Mouse (Mus musculus) left cerebral cortex, adult 8-10 months (tissue): Measurements from ENCODE around the gene Llcfc1. TPM values are rescaled to one million over a fixed set of nuclear protein-coding genes. Genes with fewer than 3 reads are reported as not detected.

ENCODE experiments used
- DNase-seq, 2 experiments: peaks; one replicate each; pipeline ENCODE4 v3.0.0; 2022; ENCODE audit warnings: low spot score in 2 of 2
- total RNA-seq, 4 experiments: library from RNA; stranded (reverse); gene quantifications; 2 replicates each; pipeline ENCODE4 v1.2.4; 2022

Gene Llcfc1
- not detected for total RNA-seq

- DNase-seq, result no peak
Observed at GRCm38 (mm10) chr6:41684131-41684530, at the start of gene Llcfc1. Gene Llcfc1 (plus strand): TSS chr6:41684431.

DNA sequence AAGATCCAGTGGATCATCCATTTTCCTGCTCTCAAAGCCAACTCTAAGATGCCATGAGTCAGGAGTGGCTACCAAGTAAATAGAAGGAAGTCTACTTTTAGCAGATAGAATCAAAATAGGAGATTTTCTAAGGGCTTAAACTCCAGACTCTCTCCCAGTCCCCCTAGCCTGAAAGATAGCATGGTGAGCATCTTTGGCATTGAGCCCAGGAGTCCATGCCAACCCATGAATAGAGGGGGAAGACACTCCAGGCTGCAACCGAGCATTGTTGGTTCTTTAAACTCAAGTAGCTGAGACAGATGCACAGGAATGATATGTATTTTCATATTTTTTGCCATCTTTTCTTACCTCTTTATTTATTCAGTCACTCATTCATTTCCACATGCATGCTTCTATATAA lies 49.0 kb upstream of the Llcfc1 start:
- no peak for DNase-seq

GRCm38 (mm10) chr6:41636178-41636577 lies 48.1 kb upstream of the Llcfc1 start, which contains the start of gene Trpv6:
Gene Trpv6 (minus strand): TSS chr6:41636405.
- no peak for DNase-seq

DNA sequence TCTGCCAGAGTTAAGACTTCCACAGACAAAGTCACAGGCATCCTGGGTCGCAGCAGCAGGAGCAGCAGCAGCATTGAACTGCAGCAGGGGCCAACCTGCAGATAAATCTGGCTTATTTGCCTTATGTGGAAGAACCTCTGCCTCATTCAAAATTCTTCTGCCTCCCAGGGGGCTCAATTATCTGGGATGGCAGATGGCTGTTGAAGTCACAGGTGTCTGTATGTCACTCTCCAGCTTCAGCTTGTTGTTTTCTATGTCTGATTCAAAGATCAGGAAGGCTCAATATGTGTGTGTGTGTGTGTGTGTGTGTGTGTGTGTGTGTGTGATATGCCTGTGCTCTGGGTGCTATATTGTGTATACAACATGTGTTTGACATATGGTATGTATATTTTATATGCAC lies 46.8 kb upstream of the Llcfc1 start:
- DNase-seq, result no peak

GRCm38 (mm10) chr6:41637927-41638506 lies 46.2 kb upstream of the Llcfc1 start:
- DNase-seq, result no peak

DNA sequence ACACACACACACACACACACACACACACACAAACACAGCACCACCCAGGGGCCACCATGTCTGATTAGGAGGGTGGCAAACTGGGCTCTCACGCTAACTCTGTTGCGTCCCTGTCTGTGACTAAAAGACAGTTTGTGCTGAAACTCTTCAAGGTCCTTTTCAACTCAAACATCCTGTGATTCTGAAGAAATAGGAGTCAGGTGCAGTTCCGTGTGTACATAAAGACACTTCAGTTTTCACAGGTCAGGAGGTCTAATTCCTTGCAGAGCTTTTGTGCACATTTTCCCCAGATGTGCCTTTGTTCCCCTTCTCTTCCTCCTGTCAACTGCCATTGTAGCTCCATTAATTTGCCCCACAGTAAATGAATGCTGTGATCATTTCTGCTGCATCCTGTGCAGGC lies 43.8 kb upstream of the Llcfc1 start:
- no peak for DNase-seq

GRCm38 (mm10) chr6:41641173-41641866 lies 42.9 kb upstream of the Llcfc1 start:
- DNase-seq, result no peak

- no peak for DNase-seq
Observed at GRCm38 (mm10) chr6:41642765-41643164, 41.5 kb upstream of the Llcfc1 start.

DNA sequence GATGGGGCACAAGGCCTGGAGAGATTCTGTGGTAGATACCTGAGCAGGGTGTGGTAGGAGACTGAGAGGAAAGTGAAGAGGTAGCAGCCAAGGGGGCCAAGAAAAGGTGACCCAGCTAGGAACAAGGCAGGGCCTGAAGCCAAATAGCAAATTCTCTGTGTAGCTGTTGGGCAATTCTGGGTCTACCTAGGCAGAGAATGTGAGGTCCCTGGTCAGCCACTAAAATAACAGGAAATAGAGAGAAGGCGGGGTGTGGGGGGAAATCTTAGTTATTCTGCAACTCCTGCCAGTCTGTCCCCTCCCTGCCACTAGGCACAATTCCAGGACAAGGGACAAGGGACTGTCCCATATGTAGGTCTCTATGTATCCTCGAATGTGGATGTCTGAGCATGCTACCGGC lies 41.0 kb upstream of the Llcfc1 start:
- DNase-seq, result no peak

DNA sequence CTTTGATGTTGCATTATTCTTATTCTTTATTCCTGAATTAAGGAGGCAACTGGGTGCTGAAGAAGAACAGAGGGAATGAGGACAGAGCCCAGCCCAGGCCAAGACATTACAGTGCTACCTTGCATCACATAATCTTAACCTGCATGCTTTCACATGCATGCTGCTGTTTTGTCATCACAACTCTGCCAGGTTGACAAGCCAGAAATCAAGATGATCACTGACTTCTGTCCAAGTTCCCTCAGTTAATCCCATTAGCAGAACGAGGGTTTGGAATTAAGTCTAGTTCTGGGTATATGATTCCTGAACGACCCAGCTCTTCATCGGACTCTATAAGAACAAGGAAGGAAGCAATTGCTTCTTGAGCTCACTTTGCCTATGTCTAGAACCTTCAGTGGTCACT lies 38.0 kb upstream of the Llcfc1 start:
- DNase-seq, result no peak

GRCm38 (mm10) chr6:41646672-41647071 lies 37.6 kb upstream of the Llcfc1 start:
- no peak for DNase-seq

GRCm38 (mm10) chr6:41653173-41653572 lies 31.1 kb upstream of the Llcfc1 start:
- DNase-seq, result no peak

DNA sequence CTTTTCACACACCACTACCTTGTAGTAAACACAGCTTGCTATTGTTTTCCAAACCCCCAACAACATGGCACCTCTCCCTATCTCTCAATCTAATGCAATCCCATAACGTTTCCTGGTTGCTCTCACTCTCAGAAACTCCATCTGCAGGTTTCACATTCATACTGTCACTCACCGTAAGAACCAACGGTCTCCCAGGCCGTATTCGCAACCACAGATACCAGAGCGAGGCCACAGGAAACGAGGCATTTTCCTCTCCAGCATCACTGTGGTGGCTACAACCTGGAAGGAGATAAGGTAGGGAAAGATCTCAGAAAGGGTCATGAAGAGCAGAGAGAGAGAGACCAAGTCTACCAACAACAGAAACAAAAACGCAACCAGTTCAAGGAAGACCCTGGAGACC lies 29.6 kb upstream of the Llcfc1 start:
- DNase-seq, result no peak

- DNase-seq, result no peak
Observed at GRCm38 (mm10) chr6:41658487-41658886, 25.7 kb upstream of the Llcfc1 start.

GRCm38 (mm10) chr6:41662320-41662719 lies 21.9 kb upstream of the Llcfc1 start:
- DNase-seq, result no peak

- DNase-seq, result no peak
Observed at GRCm38 (mm10) chr6:41676530-41676929, 7.7 kb upstream of the Llcfc1 start.

- DNase-seq, result no peak
Observed at GRCm38 (mm10) chr6:41680669-41681068, 3.6 kb upstream of the Llcfc1 start, which contains the start of gene Trpv5. Gene Trpv5 (minus strand): TSS chr6:41680769.

DNA sequence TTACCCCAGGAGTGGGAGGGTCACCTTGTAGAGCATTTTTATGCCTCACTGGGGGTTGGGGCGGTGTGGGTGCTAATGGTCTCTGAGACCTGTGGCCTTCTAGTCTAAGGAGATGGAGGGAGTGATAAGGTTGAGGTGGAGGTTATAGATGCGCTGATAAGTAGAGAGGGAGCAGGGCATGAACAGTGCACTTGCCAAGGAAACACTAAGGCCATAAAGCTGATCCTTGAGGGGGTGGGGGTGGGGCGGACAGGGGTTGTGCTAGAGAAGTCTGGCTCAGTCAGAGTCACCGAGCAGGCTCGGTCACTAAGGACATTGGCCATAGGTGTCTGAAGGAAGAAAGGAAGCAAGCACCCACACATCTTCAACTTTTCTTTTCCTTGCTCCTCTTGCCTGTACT lies 2.6 kb upstream of the Llcfc1 start:
- DNase-seq, result no peak

DNA sequence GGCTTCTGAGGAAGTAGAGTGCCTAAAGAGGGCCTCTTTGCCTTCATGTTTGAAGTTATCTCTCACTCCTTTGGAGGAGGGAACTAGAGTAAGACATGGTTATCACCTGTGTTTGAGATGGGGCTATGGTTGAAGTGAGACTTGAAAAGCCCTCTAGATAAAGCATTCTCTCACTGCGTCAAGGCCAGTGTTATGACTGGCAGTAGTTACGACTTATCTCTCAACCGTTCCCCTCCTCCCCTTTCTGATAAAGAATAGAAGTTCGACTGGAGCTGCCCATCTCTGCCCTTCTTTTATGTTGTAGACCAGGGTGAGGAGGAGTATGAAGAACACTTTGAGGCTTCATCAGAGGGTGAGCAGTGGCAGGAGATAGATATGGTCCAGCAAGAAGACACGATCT lies 680 bp downstream of the Llcfc1 start:
- DNase-seq, result no peak

DNA sequence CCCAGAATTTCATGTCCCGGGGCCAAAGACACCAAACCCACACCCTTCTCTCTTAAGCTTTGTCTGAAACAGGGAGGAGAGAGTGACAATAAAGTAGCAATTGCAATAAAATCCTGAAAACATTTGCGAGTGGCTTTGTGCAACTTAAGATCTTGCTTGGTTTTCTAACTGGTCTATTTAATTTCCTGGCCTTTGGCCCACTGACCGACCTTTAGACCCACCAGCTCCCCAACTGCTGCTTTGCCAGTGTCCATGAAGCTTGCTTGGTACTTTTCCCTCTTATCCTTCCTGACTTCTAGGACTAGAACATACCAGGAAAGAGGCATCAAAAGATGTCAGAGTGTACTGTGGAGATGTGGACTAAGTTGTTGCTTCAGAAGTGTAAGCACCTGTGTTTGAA lies 1.4 kb downstream of the Llcfc1 start:
- DNase-seq, result no peak

DNA sequence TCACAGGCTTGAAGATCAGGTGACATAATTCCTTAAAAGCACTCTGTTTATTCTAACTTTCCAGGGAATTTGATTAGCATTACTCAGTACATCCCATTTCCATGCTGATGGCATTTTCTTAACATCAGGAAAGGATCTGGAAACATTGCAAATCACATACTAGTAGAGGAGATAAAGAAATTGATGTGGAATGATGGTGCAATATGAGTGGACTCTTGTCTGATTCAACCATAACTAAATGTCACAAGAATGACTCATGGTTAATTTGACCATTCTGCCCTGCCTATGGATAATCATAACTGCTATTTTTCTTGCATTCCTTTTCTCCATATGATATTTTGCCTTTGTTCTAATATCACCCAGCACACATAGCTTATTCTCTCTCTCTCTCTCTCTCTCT lies 8.0 kb downstream of the Llcfc1 start:
- DNase-seq, result no peak

DNA sequence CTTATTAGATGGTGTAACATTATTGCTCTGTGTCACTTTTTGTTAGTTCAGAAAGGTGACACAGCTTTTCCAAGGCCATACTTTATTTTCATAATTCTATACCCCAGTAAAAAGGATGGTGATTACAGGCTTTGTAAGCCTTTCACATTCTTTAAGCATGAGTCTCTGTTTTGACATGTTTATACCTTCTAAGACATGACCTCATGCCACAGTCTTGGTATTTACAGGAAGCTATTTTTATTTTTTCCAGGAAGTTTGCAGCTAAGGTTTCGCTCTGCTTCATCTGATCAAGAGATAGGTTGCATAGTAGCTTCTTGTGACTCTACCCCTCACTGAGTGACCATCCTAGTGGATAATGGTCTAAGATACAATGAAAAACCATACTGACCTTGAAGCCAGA lies 10.2 kb downstream of the Llcfc1 start:
- DNase-seq, result no peak

GRCm38 (mm10) chr6:41701245-41701644 lies 17.0 kb downstream of the Llcfc1 start:
- DNase-seq, result no peak
